Mouse (Mus musculus) skeletal muscle tissue, adult 2 months (tissue): ENCODE measurements at regions not wholly inside any gene's neighbourhood (a gene's known extent, or its start where the extent isn't known, plus 50 kb on each side); places are given as distances from the start of the nearest gene placed in this dataset.

Experiments used
- DNase-seq: peaks from one replicate; pipeline ENCODE4 v3.0.0-alpha.2; 2012; ENCODE audit warnings: low read depth, low spot score

DNA sequence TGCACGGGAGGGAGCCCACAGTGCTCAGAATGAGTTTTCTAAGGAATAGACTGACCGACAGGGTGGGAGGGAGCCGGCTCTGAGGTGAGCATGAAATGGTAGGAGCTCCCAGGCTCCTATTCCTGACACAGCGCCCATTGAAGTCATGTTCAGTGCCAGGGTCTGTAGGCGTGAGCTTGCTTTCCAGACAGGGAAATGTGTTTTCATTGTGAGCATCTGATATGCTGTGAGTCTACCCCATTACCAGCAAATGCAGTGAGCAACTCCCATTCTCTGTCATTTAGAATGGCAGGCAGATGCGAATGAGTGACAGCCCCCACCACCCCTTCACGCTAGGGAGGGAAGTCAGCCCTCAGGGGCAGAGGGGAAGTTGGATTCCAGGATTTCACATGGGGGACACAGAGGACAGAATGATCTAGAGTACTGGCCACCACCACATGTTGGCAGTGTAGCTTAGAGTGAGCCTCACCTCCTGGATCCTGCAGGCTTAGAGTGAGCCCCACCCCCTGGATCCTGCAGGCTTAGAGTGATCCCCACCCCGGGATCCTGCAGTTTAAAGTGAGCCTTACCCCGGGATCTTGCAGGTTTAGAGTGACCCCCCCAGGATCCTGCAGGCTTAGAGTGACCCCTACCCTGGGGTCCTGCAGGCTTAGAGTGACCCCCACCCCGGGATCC is 283.2 kb upstream of the Eef2kmt start:
- no peak for DNase-seq

- DNase-seq, result peak; percentile 1
These were observed 281.8 kb upstream of the Eef2kmt start for GRCm38 (mm10) chr16:5537286-5538204.

GRCm38 (mm10) chr16:5536515-5536972 is 280.8 kb upstream of the Eef2kmt start:
- DNase-seq, result no peak

DNA sequence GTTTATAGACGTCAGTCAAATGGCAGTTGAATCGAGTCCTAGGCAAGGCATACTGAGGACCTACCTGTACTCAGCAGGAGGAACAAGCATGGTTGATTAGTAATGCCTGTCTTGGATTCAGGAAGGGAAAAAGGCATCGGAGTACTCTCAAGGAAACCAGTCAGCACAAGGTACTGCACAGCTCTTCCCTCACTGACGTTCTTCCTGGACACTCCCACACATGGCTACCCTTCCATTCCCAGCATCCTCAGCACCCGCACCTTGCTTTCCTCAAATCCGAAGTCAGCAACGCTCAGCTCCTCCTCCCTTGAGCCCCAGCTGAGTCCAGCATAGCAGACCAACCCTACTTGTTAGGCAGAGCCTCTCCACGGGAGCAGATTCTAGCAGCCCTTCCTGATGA is 279.6 kb upstream of the Eef2kmt start:
- DNase-seq, result no peak

DNA sequence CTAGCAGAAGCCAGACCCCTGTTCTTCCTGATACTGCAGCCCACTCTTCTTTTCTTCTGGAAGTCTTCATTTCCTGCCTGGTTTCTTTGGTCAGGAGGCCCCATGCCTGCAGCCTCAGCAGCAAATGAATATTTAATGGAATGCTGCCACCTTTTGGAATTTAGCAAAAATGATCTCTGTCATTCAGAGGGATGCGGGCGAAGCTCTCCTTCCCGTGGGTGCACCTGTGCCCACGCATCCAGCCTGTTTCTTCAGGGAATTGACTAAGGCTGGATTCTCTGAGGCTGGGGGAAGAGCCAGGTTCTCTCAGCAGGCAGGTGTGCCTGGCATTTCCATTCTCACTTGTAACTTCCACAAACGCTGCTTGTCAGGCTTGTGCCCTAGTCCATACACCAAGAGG is 279.1 kb upstream of the Eef2kmt start:
- DNase-seq, result no peak

GRCm38 (mm10) chr16:5534385-5534784 is 278.6 kb upstream of the Eef2kmt start:
- no peak for DNase-seq

- DNase-seq, result no peak
These were observed 276.5 kb upstream of the Eef2kmt start for GRCm38 (mm10) chr16:5532281-5532680.

DNA sequence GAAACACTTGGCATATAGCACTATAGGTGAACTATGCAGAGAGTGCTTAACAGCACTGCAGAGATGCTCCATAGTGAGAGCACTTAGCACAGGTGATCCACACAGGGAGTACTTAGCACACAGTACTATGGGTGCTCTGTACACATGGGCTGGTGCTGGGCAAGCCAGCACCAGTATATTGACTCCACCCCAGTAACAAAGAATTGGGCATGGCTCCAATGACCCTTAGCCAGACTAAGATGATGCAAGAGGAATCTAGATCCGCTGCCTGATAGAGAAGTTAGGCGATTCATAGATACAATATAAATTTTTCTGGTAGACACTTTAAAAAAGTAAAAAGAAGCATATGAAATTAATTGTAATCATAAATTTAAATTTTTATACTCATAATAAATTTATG is 274.0 kb upstream of the Eef2kmt start:
- no peak for DNase-seq

DNA sequence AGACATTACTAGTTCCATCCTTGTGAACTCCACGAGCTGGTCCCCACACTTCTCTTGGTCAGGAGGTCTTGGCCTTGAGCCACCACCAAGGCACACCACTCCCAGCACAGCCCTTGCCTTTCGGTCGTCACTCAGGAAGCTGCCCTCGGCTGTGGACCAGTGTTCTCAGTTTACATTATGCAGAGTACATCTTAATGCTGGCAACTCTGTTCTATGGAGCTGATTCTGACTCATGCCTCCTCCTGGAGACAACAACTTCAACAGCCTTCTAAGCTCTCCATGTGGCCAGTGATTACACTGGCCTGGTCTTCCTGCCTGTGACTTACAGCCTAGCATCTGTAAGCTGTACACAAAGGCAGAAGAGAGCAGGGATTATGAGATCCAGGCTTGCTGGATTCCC is 272.2 kb upstream of the Eef2kmt start:
- no peak for DNase-seq

- no peak for DNase-seq
These were observed 268.6 kb upstream of the Eef2kmt start for GRCm38 (mm10) chr16:5524375-5524774.

- DNase-seq, result no peak
These were observed 267.7 kb upstream of the Eef2kmt start for GRCm38 (mm10) chr16:5523402-5524021.

DNA sequence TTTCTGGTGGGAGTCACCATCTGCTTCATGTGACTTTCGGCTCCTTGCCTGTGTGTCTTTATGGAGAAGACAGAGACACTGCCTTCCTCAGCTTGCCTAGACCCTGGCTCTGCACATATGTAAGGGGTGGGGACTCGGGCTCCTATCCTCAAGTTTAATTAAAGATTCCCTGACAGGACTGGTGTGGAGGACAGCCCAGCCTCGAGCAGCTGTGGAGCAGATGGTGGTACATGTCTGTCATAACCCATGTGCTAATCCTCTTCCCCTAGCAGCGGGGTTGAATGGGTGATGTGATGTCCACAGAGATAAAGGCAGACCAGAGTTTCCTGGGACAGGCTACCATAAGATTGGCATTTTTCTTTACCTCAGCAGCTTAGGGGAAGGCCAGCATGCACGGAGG is 262.0 kb upstream of the Eef2kmt start:
- no peak for DNase-seq

- no peak for DNase-seq
These were observed 260.1 kb upstream of the Eef2kmt start for GRCm38 (mm10) chr16:5515867-5516266.

DNA sequence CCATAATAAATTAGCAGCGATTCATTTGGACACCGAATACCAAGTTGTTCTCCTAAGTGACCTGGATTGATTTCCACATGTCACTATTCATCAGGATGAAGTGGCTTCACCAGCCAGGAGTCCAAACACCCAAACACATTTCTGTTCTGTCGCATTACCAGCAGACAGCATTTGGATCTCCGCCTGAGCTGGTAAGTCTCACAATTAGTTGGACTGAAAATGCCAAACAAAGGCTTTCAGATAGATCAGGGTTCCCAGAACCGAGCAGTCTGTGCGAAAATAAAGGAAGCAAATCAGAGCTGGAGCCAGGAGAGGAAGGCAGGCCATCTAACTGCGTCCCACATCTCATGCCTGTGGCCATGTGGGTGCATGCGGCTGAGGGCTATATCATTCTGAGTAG is 251.5 kb upstream of the Eef2kmt start:
- DNase-seq, result no peak

- no peak for DNase-seq
These were observed 246.2 kb upstream of the Eef2kmt start for GRCm38 (mm10) chr16:5501961-5502360.

DNA sequence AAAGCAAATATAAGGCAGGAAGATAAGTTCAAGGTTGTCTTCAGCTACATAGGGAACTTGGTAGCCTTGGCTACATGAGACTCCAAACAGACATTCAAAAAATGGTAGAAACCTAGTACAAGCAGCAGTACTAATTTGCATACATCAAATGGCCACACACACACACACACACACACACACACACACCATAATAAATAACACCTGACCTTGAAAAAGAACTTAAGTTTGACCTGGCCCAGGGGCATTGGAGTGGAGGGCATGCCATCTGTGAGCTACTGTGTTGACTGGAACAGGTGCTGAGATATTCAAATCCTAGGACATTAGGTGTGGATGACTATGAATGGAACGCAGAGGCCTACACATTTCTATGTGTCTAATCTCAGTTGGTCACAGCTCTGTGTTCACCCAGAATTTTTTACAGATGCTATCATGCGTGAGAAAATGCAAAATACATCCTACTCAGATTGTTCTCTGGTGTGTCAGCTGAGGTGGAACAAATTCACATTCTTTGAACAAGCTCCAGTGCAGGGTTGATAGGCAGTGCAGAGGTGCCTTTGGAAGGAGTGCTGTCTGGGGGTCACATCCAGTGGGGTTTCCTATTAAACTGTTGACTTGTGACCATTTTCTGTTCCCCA is 240.4 kb upstream of the Eef2kmt start:
- no peak for DNase-seq

DNA sequence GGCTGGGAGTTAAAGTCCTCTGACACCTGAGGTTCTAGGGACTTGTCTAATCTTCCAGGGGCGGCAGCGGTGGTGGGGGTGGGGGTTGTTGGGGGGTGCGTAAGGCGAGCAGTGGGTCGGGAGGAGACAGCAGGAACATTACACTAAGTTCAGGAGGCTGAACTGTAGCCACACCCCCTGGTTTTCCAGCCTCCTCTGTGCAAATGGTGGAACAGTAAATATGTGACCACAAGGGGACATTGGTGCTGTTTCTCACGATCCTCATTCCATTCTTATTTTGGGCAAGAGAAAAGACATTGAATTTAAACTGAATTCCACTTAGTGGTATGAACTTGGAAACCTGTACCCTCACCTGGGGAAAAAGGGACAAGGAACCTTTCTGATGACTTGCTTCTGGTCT is 237.6 kb upstream of the Eef2kmt start:
- no peak for DNase-seq

GRCm38 (mm10) chr16:5487259-5487658 is 231.5 kb upstream of the Eef2kmt start:
- DNase-seq, result no peak

GRCm38 (mm10) chr16:5483337-5483736 is 227.6 kb upstream of the Eef2kmt start:
- no peak for DNase-seq

- DNase-seq, result no peak
These were observed 224.4 kb upstream of the Eef2kmt start for GRCm38 (mm10) chr16:5480148-5480547.

- no peak for DNase-seq
These were observed 223.2 kb upstream of the Eef2kmt start for GRCm38 (mm10) chr16:5478970-5479369.

- no peak for DNase-seq
These were observed 215.5 kb upstream of the Eef2kmt start for GRCm38 (mm10) chr16:5471321-5471720.
